22 mouse cellular contexts compared by ENCODE assay signal in the genomic region with DNA sequence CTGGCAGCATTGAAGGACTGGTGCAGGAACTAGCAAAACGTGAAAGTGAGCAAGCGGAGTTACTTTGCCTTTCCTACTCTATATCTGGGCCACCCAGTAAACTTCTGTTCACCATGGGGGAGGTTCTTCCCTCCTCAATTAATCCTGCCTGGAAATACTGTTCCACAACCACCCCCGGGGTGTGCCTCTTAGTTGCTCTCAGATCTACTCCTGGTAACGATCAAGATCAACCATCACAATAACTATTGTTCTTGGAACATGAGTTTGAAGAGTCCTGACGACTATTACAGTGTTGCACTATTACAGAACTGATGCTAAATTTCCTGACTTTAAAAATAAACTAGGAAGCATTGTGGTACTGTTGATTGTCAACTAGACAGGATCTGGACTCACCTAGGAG.
"Had no signal": no experiment of that assay in that cellular context is flagged by ENCODE, and none has a peak within 500 bp of the region (broad histone marks: within the 10 kb centered on the region; RNA-seq: fewer than 3 reads in every experiment).

No protein-coding gene starts in this region.

- H3K9ac ChIP-seq: limb, embryonic 12.5 days; limb, embryonic 15.5 days; liver, embryonic 14.5 days; liver, postnatal 0 days; lung, embryonic 14.5 days; midbrain, embryonic 12.5 days; midbrain, embryonic 15.5 days; neural tube, embryonic 12.5 days; neural tube, embryonic 15.5 days had no signal

- ATAC-seq: liver, postnatal 0 days; lung, postnatal 0 days; midbrain, embryonic 15.5 days had no signal

- H3K9me3 ChIP-seq: limb, embryonic 12.5 days; limb, embryonic 15.5 days; midbrain, embryonic 12.5 days; midbrain, embryonic 15.5 days; neural tube, embryonic 12.5 days; neural tube, embryonic 15.5 days had no signal

- H3K4me2 ChIP-seq: limb, embryonic 12.5 days; limb, embryonic 15.5 days; liver, embryonic 11.5 days; lung, embryonic 14.5 days; midbrain, embryonic 12.5 days; midbrain, embryonic 15.5 days; neural tube, embryonic 12.5 days; neural tube, embryonic 15.5 days had no signal

- DNase-seq: kidney, postnatal 14 days; kidney, postnatal 4 days; left cerebral cortex, postnatal 4 days; liver, postnatal 0 days; lung, embryonic 14.5 days; right cerebral cortex, adult 18-20 months; right cerebral cortex, postnatal 14 days; right cerebral cortex, postnatal 4 days; thymus, adult 2 months; thymus, postnatal 14 days; thymus, postnatal 4 days had no signal

- H3K27me3 ChIP-seq: limb, embryonic 12.5 days; limb, embryonic 15.5 days; midbrain, embryonic 12.5 days; midbrain, embryonic 15.5 days; neural tube, embryonic 12.5 days; neural tube, embryonic 15.5 days had no signal

- H3K4me3 ChIP-seq: limb, embryonic 12.5 days; limb, embryonic 15.5 days; midbrain, embryonic 12.5 days; midbrain, embryonic 15.5 days; neural tube, embryonic 12.5 days; neural tube, embryonic 15.5 days had no signal

- H3K27ac ChIP-seq: limb, embryonic 12.5 days; limb, embryonic 15.5 days; liver, embryonic 14.5 days; macrophage; midbrain, embryonic 15.5 days; neural tube, embryonic 12.5 days; neural tube, embryonic 15.5 days; stomach, postnatal 0 days had no signal

- H3K36me3 ChIP-seq: limb, embryonic 12.5 days; limb, embryonic 15.5 days; midbrain, embryonic 12.5 days; midbrain, embryonic 15.5 days; neural tube, embryonic 12.5 days; neural tube, embryonic 15.5 days had no signal

- H3K4me1 ChIP-seq: limb, embryonic 12.5 days; limb, embryonic 15.5 days; neural tube, embryonic 12.5 days had no signal
